Mouse (Mus musculus): ENCODE data around the gene Olfr1393.

DNA sequence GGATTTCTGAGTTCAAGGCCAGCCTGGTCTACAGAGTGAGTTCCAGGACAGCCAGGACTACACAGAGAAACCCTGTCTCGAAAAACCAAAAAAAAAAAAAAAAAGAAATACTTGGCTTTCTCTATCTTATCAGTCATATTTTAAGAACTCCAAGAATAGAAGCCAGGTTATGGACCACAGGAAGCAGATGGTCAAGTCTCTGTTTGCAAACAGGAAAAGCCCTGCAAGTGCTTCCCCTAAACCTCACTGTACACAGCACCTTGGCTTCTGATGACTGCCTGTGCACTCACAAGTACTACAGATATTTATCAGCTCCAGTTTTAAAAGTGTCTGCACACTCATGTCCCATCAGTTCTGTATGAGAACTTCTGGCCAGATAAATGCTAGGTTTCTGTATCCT lies 36.6 kb upstream of the Olfr1393 start:
- TF ChIP-seq CTCF (IDR thresholded peaks at IDR 0.05; ENCODE audit: borderline replicate concordance, insufficient read depth, low read depth, low read length) (no peak), POLR2A (IDR thresholded peaks at IDR 0.05; ENCODE audit: borderline replicate concordance, insufficient read depth, low read length) (no peak)

Data from cerebellum, adult 2 months (tissue).